Mouse (Mus musculus): ENCODE measurements around the gene Trappc3.

The Trappc3 gene

DNA sequence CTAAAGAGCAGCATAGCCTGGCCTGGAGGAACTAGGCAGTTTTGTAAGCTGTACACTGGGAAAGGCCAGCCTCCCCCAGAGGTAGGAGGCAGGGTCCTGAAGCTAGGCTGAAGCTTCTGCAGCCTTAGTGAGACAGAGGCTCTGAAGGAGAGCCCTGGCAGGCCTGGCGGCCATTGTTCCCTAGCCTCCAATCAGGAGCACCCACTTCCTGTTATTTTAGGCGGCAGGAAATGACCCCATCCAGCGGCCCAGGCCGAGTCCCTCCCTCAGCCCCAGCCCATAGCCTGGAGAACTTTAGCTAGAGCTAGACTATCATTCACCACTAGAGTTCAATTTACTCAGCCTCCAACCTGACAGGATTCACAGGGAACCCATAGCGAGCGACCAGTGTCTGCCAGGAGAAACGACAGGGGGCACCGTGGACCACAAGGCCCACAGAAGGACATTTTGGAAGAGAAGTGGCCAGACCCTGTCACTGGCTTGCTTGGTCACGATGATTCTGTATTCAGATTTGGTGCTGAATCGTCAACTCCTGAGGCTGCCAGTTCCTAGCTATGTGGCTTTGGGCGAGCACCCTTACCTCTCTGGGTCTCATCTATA is 10.4 kb upstream of the Trappc3 start:
- DNase-seq (ENCODE audit: low spot score in 2 of 2): no peak

DNA sequence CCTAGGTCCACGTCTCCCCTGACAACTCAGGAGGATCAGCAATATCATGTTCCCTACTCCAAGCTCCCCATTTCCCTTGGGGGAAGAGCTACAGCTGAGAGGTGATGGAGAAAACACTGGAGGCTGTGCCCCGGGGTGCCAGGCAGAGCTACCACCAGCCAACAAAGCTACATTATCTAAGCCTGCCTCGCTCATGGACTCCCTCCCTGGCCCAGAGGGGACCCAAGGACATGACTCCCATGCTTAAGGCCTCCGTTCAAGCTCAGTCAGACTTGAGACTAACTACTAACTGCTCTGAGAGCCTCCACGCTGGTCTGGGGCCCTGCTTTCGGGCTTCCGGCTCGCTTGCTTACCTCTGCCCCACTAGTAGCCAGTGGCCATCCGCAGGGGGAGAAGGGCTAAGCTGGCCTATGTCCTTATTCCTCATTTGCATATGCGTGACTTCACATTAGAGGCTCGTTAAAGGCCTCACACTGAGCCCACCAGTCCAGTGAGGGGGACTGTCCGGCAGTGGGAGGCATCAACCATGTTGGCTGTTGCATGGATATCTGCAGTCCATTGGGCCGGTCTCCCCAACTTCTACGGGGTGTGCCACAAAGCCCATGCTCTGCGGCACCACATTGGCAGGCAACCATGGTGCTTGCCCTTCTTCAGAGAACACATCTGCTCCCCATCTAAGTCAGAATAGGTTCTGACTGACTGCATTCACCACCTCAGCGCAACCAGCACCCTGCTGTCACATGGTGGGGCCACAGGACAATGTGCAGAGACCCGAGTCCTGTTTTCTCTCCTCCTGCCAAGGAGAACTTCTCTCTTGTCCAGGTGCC is 9.5 kb upstream of the Trappc3 start:
- DNase-seq (ENCODE audit: low spot score in 2 of 2): no peak

DNA sequence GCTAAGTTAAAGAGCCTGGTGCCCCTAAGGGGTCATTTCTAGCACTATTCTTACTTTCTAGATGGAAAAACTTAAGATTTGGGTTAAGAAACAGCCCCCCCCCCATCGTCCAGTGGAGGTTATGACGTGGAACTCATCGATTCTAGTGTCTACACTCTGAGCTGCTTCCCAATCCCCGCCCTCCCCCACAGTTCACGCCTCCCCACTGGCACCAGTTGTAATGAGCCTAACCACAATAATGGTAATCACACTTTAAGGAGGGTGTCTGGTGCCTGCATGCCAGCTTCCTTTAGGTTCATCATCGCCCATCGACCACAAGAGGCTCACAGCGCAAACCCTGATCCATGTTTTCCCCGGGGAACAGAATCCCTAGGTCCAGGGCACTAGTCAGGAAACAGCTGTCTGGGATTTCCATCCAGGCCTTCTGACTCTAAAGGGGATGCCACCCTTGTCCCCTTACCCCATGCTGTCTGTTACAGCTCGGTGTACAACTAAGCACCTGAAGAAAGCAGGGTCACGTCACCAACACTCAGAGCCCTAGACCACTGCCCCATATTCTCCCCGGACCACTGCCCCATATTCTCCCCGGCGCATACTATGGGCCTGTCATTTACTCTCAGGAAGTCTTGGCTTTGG is 8.4 kb upstream of the Trappc3 start:
- no peak for DNase-seq (ENCODE audit: low spot score in 2 of 2)

DNA sequence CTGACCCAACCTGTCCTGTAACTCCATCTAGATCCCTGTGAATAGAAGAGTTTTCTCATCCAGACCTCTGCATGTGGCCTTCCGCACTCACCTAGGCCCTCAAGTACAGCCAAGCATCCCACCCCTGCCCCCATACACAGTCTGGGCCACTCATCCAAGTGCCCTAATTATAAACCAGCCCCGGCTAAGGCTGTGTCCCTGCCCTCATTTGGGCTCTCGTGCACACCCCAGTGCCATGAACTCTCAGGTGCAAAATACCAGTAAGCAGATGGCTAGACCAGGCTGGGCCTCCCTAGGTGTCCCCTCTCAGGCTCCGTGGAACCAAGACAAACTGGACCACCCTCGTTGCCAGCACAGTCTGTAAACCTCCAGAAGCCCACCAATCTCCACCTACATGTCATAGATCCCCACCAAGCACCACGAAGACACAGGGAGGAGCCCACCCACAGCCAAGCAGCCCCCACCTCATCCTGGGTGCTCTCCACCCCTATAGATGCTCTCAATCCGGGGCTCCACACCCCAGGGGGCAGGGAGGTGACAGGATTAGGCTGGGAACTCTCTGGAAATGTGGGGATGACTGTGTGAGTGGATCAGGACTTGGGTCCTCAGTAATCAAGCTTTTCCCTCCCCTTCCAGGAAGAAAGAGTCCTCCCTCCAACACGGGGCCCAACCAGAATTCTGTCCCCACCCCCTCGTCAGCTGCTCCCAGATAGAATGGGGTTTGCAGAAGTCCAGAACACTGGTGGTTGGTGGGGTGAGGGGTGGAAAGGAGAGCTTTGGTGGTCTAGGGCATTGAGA is 7.6 kb upstream of the Trappc3 start:
- no peak for DNase-seq (ENCODE audit: low spot score in 2 of 2)

DNA sequence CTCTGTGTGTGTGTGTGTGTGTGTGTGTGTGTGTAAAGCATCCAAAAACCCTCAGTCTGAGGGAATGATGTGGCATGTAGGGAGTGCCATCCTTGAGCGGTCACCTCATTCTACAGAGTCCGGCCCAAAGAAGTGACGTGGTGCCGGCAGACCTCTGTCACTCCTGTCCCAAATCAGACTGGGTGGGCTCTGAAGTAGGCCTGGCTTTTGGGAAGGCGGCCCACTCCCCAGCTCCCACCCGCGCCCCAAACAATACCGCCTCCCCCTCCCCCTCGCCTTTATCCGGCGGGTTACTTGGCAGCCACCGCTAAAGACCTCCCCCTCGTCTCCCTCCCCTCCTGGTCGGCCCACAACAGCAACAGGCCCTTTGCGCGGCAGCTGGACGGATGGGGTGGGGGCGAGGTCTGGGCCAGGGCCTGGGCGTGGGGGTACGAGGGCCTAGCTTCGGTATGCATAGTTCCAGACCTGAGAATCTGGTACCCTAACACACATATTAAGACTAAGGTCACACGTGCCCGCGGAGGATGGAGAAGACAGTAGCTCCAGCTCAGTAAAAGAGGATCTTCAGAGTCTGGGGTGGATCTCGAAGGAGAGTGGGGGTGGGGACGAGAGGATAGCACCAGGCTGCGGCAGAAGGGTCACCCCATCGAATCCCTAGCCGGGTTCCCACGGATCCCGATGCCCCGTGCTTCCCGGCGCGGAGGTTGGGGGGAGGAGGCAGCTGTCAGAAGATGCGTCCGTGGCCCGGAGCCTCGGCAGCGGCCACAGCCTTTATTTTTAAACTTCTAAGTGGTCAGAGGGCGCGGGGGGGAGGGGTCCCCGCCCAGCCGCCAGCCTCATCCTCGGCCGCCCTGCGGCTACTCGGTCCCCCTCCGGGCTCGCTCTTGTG is 6.8 kb upstream of the Trappc3 start:
- peak in 1 of 2 experiments; percentile 53 for DNase-seq (ENCODE audit: low spot score in 2 of 2)

DNA sequence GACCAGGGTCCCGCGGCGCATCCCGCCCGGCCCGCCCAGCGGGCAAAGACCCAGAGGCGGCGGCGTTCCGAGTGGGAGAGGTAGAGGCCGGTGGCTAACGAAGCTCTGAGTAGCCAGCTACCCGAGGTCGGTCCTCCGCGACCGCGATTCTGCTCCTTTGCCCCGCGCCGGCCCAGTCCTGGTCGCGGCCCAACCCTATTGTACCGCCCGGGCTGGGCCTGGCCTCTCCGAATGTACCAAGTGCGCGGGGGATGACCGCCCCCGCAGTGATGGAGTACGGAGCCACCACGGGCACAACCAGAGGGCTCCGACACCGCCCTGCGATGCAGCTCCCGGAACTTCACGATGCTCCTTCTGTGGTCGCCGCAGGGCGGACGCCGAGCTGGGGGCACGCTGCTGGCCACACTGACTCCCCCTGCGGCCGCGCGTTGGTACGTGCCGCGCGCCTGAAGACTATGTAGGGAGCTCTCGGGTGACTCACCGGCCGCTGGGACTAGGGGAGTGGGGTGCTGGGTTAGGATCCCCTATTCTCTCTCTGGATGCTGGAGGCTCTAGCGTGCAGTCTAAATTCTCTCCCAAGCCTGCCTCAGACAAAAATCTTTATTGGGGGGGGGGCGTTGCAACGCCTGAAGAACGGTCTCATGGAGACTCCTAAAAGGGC is 5.9 kb upstream of the Trappc3 start, which contains the start of gene Map7d1:
Gene Map7d1, minus strand, starts transcription at position 213 of the 661 bp plus-strand sequence.
- peak; percentile 90 to 94 for DNase-seq (ENCODE audit: low spot score in 2 of 2)

DNA sequence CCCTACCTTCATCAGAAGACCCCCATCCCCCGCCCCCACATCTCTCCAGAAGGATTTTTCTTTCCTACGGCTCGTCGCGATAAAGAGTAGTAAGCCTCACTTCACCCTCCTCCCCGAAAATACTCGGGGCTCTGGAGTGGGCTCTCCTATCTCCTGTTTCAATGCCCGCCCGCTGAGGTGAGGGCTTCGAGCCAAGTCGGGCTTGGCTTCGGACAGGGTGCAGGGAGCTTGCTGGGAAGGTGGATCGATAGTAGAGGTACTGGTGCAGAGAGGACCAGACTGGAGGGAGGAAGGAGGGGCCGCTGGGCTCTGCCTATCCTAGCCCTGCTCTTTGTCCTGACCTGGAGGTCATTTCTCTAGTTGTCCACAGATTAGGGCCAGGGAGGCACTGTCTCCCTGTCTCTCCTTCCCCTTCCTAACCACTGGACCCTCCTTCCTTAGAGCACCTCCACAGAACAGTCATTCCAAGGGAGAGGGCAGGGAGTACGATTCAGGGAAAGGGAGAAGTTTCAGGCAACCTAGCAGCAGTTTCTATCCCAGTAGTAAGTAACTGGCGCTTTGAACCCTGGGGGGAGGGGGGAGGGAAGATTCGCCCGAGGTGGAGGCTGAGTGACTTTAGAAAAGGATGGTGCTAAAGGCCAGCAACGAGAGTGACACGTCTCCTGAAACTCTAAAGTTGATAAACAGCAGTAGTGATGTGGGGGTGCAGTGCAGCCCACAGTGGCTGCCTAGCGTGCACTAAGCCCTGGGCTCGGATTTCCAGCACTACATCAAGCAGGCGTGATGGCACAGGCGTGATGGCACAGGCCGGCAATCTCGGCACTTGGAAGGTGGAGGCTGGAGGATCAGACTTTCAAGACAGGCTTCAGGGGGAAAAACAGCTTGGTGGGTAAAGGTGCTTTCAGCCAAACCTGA is 4.9 kb upstream of the Trappc3 start:
- peak in 1 of 2 experiments; percentile 47 for DNase-seq (ENCODE audit: low spot score in 2 of 2)

DNA sequence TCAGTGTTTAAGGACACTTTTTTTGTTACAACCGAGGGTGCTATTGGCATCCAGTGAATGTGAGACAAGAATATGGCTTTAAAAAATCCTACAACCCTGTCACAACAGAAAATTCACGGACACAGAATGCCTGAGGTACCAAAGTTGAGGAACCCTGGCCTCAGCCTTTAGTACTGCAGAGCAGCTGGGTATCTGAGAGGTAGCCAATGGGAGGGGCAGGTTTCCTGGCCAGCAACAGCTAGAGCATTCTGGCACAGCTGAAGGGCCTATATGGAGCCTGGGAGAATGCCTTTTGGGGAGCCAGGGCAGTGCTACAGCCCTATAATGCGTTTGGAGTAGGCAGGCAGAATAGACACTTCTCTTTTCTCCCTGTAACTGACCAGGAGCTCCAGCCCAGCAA is 3.1 kb upstream of the Trappc3 start:
- no peak for DNase-seq (ENCODE audit: low spot score in 2 of 2)

DNA sequence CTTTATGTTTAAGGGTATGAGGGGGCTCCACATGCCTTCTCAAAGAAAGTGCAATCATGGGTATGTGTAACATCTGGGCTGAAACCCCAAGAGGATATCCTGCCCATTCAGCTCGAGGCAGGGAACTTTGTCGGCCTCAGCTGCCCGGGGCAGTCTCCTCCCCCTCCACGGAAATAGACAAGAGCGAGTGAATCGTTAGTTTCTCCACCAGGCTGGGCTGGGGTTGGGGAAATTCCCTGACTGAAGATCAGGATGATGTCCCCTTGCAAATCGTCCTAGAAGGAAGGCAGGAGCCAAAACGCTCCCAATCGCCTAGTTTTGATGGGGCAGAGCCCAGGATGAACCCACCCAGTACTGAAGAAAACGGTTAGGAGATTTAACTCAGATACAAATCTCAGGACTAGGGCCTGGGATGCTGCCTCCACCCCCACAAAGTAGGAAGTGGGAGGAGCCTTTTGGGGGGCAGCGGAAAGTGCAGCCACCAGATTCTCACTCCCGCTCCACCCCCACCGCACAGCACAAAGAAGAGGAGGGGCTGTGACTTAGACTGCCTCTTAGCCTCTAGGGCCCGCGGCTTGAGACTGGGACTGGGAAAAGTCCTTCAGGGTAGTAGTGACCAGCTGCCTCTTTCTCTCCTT is 2.5 kb upstream of the Trappc3 start:
- peak in 1 of 2 experiments; percentile 73 for DNase-seq (ENCODE audit: low spot score in 2 of 2)

DNA sequence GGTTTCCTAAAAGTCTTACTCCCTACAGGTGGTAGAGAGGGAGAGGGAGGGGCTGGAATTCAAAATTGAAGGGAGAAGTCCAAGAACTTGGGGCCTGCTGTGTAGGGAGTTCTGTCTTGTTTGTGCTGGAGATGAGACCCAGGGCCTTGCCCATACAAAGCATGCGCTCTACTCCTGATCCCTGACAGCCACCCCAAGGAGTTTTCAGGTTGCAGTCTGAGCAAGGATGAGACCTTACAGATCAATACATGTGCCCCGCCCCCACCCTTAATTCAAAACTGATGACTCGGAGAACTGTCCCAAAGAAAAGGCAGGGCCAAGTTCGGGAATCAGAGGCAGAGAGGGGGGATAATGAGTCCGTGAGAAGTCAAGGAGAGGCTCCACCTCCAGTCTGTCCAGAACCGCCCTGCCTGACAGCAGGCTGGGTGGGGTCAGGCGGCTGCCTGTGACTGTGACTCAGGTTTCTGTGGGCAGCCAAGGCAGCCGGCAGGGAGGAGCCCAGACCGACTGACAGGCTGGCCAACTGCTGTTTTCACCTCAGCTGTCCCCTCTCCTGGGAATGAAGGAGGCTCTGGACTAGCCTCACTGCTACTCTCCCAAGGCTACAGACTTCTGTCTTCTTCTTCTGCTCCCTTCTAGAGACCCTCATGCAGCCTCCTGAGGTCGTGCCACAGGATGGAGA is 1.5 kb upstream of the Trappc3 start:
- peak; percentile 64 to 81 for DNase-seq (ENCODE audit: low spot score in 2 of 2)

DNA sequence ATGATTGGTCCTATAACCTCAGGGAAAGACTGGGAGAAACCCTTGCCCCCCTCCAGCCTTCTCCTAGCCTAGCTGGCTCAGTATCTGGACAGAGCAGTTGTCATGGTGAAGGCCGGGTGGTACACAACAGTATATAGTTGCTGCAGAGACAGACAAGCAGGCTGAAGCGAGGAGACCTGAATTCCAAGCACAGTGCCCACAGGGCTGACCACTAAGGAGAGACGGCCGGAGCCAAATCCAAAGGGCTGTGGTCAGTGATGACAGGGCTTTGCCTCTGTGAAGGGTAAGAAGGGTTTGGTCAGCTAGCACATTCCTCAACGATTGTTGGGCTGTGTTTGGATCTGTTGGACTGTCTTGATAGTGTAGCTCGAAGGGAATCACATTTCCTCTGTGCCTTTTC is 859 bp upstream of the Trappc3 start:
- peak in 1 of 2 experiments; percentile 33 for DNase-seq (ENCODE audit: low spot score in 2 of 2)

DNA sequence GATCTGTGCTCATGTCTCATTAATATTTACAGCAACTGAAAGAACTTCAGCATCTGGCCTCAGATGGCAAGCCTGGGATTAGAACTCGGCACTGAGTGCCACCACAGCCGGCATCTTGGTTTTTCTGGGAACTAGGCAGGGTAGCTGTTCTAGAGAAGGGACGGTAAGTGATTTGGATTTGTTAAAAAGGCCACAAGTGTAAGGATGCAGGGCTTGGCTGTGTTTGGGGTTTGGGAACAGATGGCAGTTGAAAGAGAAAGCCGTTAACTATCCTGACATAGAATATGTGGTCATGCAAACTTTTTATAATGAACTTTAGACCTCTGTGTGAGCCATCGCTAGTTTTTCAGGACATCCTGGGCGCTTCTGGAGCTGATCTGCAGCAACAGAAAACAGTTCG is 450 bp upstream of the Trappc3 start:
- no peak for DNase-seq (ENCODE audit: low spot score in 2 of 2)

DNA sequence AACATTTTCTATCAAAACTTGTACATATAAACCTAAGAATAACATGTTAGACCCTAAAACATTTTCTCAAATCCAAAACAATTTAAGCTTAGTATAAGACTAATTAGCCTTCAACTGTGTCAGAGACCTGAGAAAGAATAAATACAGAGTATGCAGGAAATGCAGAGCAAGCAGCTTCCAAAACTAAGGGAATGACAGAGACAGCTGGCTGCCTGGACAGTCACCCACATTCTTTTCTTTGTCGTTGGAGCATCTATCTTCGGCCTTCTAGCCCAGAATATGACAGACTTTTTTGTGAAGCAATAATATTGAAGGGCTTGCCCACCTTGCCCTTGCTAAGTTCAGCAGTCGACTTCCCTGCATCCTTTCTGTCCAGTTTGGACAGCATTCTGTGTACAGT is 7.2 kb downstream of the Trappc3 start:
- DNase-seq (ENCODE audit: low spot score in 2 of 2): no peak

DNA sequence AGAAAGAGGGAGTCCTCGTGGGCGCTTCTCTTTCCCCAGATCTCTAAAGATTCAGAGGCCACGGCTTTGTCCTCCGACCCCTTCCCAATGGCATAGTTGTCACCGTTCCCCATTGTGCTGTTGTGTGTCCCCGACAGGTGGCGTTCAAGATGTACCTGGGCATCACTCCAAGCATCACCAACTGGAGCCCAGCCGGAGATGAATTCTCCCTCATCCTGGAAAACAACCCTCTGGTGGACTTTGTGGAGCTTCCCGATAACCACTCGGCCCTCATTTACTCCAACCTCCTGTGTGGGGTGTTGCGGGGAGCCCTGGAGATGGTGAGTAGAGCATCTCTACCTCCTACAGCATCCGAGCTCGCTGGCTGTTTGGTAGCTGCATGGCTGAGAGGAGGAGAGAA is 11.6 kb downstream of the Trappc3 start:
- no peak for DNase-seq (ENCODE audit: low spot score in 2 of 2)

DNA sequence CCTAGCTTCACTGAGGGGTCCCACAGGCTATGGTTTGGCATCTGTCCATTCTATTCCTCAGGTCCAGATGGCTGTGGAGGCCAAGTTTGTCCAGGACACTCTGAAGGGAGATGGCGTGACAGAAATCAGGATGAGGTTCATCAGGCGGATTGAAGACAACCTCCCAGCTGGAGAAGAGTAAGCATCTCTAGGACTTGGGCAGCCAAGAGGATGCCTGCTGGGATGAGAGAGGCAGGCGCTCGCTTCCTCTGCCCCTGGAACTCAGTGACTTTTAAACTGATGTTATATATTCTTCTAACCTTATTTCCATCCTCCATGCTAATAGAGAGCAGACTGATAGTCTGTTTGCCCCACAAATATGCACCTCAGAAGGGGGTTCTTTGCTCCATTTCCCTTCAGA is 13.0 kb downstream of the Trappc3 start:
- no peak for DNase-seq (ENCODE audit: low spot score in 2 of 2)

DNA sequence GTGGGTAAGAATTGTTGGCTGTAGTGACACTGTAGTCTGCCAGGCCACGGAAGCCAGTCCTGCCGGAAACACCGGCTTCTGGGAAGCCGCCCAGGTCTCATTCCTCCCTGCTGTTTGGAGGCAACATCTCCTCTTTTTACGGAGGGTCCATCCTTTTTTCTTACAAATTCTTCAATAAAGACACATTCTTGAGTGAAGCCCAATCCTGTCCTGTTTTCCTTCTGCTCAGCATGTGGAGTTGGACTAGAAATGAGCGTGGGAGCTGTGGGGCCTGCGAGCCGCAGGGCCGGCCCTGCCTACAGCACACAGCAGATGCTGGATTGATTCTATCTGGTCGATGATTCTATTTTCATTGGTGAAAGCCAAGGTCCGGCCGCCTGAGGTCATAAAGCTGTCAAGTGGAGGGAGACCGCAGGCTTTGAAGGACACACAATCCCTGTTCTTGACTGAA is 13.6 kb downstream of the Trappc3 start:
- no peak for DNase-seq (ENCODE audit: low spot score in 2 of 2)

DNA sequence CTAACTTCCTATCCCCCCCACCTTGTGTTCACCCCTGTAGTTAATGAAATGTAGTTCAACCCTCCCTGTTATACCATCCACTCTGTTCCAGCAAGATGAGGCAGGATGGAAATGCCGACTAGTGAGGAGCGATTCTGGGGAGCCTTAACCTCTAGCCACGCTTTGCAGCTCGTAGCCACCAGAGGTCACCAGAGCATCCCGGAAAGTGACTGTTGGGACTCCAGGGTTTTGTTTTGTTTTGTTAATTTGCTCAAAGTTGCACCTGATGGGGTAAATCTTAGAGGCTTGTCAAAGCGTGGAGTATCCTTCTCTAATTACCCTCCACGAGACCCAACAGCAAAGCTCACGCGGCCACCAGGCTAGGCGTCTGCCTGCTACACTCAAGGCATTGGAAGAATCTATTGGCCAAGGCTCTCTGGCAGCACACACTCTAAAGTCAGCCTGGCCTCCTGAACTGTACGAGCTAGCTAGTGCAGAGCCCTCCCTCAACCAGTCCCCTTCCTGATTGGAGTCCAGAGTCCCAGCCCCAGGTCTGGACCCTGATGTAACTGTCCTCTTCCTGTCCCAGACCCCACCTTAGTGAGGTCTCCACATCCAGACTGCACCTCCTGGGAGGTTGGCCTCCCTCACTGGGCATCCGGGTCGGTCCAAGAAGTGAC is 15.9 kb downstream of the Trappc3 start:
- peak in 1 of 2 experiments; percentile 58 for DNase-seq (ENCODE audit: low spot score in 2 of 2)

DNA sequence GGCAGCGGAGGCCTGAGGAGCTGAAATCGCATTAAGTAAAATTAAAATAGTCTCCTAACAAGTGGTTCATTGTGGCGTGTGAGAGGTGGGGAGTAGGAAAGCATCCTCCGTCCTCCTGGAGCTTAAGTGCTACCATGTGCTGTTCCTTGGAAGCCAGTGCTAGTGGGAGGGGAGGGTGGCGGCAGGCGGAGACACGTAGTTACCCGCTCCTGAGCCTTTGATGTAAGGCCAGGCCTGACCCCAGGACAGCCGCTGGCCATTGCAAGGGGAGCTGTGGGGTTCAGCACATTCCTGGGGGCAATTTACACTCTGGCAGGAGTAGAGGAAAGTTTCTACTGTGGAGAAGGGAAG is 16.4 kb downstream of the Trappc3 start:
- DNase-seq (ENCODE audit: low spot score in 2 of 2): no peak

All from spleen, postnatal 10 days (tissue).